Mouse (Mus musculus) ES-E14 (cell line): ENCODE results near the gene Cxcr1.

Source experiments
- MAFK ChIP-seq: IDR thresholded peaks from 2 replicates; pipeline ENCODE4 v1.6.1; 2014; ENCODE audit warnings: mild to moderate bottlenecking, low read depth, low read length, inconsistent platforms; ENCODE audit not compliant: insufficient read depth
- ZNF384 ChIP-seq: IDR thresholded peaks from 2 replicates; pipeline ENCODE4 v1.6.1; 2012; ENCODE audit warnings: low read depth, low read length, inconsistent platforms

DNA sequence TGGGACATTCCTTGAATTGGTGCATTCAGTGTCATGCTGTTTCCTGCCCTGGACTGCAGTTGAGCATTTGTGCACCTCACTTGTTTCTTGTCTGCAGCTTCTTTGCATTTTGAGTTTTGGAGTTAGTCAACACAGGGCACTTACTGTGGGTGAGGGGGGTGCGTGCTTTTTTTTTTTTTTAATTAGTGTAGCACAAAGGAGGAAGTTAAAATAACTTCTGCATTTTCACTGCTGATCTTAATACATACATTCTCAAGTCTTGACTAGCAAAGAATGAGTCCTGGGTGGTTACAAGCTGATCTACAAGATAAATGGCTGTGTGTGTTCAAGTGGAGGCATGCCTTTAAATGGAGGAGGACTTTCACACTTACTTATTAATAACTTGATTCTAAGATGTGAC, 43.7 kb upstream of the Cxcr1 start:
- TF ChIP-seq ZNF384, result no peak
- TF ChIP-seq MAFK, result no peak
